Mouse (Mus musculus) limb, embryonic 11.5 days (tissue): ENCODE results near the gene Synrg. TPM values are rescaled to one million over a fixed set of nuclear protein-coding genes. Genes with fewer than 3 reads are reported as not detected.
A peak's percentile ranks its signal among the peaks of the same experiment; 100 is the strongest.

Experiments used
- ATAC-seq: fragments of 200-750 bp; cut with Nextera tagmentation; 2 replicates; pipeline ENCODE4 v1.8.0; 2017; ENCODE audit warnings: low read depth; ENCODE audit not compliant: insufficient number of reproducible peaks, low FRiP score, low TSS enrichment
- DNase-seq: peaks from one replicate; pipeline ENCODE4 v3.0.0-alpha.2; 2015; ENCODE audit warnings: low spot score
- H3K27ac ChIP-seq: fragments of 300-500 bp; sonication (generic); replicated peaks from 2 replicates; pipeline ENCODE4 v1.5.1; 2014; ENCODE audit warnings: low read depth, mild to moderate bottlenecking, low read length
- H3K27me3 ChIP-seq: fragments of 300-500 bp; sonication (generic); 2 replicates; pipeline ENCODE4 v1.6.1; 2014; ENCODE audit warnings: mild to moderate bottlenecking, low read length, mixed read lengths; ENCODE audit not compliant: control insufficient read depth, insufficient read depth
- H3K36me3 ChIP-seq: fragments of 300-500 bp; sonication (generic); 2 replicates; pipeline ENCODE4 v1.6.1; 2014; ENCODE audit warnings: mild to moderate bottlenecking, low read length, moderate library complexity, mixed read lengths; ENCODE audit not compliant: control insufficient read depth, insufficient read depth
- H3K4me1 ChIP-seq: fragments of 300-500 bp; sonication (generic); 2 replicates; pipeline ENCODE4 v1.6.1; 2014; ENCODE audit warnings: low read length, mixed read lengths; ENCODE audit not compliant: control insufficient read depth, insufficient read depth
- H3K4me2 ChIP-seq: fragments of 300-500 bp; sonication (generic); 2 replicates; pipeline ENCODE4 v1.6.1; 2014; ENCODE audit warnings: low read depth, mild to moderate bottlenecking, moderate library complexity; ENCODE audit not compliant: severe bottlenecking
- H3K4me3 ChIP-seq: fragments of 300-500 bp; sonication (generic); 2 replicates; pipeline ENCODE4 v1.5.1; 2014; ENCODE audit warnings: low read depth, low read length
- H3K9ac ChIP-seq: fragments of 300-500 bp; sonication (generic); 2 replicates; pipeline ENCODE4 v1.6.1; 2014; ENCODE audit warnings: mild to moderate bottlenecking, low read length
- H3K9me3 ChIP-seq: fragments of 300-500 bp; sonication (generic); 2 replicates; pipeline ENCODE4 v1.6.1; 2016; ENCODE audit warnings: low read length; ENCODE audit not compliant: control insufficient read depth
- WGBS: fragments of 180-500 bp; shearing (Covaris S2); extraction: QIAGEN DNeasy Blood & Tissue Kit; methylation state at CpG from one replicate; pipeline ENCODE4 v1.1.7; 2014; 5-methylcytosine and 5-hydroxymethylcytosine counted together
- polyA plus RNA-seq: library from polyadenylated mRNA; unstranded; fragments of >200 nt; fragmentation: Nextera tagmentation; extraction: Ambion mirVana; gene quantifications from 2 replicates; pipeline ENCODE4 v1.2.1, GENCODE M21; 2014

Gene Synrg
- polyA plus RNA-seq, 1 experiment from 2014 or later: 6.4 TPM

DNA sequence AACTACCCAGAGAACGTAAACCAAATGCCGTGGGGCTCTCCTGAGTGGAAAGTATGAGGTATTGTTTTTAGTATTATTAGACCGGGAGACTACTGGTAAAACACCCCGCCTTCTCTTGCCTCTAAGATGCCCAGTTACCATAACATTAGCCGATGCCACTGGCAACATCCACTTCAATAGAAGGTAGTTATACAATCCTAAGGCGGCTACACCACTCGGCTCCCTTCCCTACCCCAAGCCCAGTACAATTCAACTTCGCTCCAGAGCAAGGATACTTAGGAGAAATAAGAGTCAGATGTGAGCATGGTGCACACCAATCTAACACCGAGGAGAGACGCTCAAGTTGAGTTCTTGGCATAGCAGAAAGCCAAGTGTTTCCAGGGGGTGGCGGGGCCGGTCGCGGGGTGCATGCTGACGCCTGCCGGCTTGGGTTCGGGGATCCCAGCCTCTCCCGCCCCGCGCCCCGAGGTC is 103.5 kb downstream of the Synrg start:
- H3K4me3 ChIP-seq: peak overlapping the region; percentile 56
- peaks cover 26% of the 10 kb centered on the region for H3K27me3 ChIP-seq
- WGBS: 3% methylated on average over 19 of the region's 21 CpGs
- H3K9ac ChIP-seq: peak overlapping the region; percentile 65
- peak overlapping the region; percentile 58 for H3K4me2 ChIP-seq
- H3K4me1 ChIP-seq: peaks cover 5% of the 10 kb centered on the region
- H3K36me3 ChIP-seq: no peaks in the 10 kb centered on the region
- no peak overlapping the region for H3K27ac ChIP-seq
- ATAC-seq (no peak), DNase-seq (no peak)
- no peaks in the 10 kb centered on the region for H3K9me3 ChIP-seq

DNA sequence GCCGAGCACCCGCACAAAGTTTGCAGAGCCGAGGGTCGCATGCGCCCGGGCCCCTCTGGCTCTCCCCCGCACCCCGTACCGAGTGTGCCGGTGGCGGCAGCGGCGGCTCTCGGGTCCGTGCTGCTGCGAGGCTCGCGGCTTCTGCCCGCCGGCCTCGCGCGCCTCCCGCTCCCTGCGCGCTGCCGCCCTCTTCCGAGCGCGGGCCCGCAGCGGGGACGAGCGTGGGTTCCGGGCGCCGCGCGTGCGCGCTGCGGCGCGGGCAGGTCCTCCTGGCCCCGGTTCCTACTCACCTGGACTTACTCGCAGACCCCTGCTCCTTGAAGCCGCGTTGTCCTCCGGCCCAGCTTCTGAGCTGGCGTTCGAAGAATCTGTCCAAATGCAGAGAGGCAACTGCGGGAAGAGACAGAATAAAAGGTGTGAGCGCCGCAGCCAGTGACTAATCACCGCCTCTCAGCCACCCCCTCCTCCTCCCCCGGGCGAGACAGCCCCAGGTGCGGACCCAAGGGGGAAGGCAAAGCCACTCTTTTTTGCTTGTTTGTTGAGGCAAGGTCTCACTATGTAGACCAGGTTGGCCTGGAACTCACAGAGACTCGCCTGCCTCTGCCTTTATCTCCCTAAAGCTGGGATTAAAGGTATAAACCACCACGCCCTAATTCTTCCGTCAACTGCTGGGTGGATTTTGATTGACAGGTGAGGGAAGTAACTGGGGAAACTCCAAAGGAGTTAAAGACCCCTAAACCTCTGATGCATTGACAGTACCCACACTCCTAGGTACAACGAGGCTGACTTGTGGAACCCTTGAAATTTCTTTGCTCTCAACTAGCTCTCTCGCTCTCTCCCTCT is 104.2 kb downstream of the Synrg start:
- H3K4me3 ChIP-seq: peak overlapping the region; percentile 56
- ATAC-seq (peak; percentile 39; the same call in 1 of the 2 replicates), DNase-seq (peak; percentile 76)
- peak overlapping the region; percentile 58 for H3K4me2 ChIP-seq
- no peaks in the 10 kb centered on the region for H3K36me3 ChIP-seq
- no peak overlapping the region for H3K27ac ChIP-seq
- H3K4me1 ChIP-seq: peaks cover 11% of the 10 kb centered on the region
- peaks cover 26% of the 10 kb centered on the region for H3K27me3 ChIP-seq
- WGBS: 2% methylated on average over 62 of the region's 63 CpGs
- H3K9ac ChIP-seq: peak overlapping the region; percentile 65
- H3K9me3 ChIP-seq: no peaks in the 10 kb centered on the region

DNA sequence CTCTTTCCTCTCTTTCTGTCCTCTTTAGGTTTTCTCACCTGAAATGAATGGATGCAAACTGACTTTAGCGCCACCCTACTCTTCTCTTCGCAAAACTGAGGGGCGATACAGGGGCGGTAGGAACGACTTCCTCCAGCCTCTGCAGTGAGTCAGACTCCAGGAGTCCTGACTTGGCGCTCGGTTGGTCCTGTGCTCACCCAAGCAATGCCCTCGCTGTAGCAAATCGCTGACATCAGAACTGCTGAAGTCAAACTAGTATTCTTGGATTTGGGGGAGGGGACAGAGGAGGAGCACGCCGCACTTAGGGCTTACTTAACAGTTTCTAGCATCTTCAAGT is 104.8 kb downstream of the Synrg start, which contains the start of gene Dusp14:
Gene Dusp14 (minus strand): TSS at position 228 of the 337 bp plus-strand sequence.
- Histone ChIP-seq H3K4me1 (peaks cover 14% of the 10 kb centered on the region), H3K27me3 (peaks cover 26% of the 10 kb centered on the region), H3K9ac (peak within 1 kb of the TSS; percentile 65), H3K27ac (no peak within 1 kb of the TSS), H3K36me3 (no peaks in the 10 kb centered on the region), H3K4me3 (peak within 1 kb of the TSS; percentile 56), H3K4me2 (peak within 1 kb of the TSS; percentile 58), H3K9me3 (no peaks in the 10 kb centered on the region)
- no peak for ATAC-seq
- DNase-seq: no peak
- 13% methylated on average over 11 of the region's 11 CpGs for WGBS

DNA sequence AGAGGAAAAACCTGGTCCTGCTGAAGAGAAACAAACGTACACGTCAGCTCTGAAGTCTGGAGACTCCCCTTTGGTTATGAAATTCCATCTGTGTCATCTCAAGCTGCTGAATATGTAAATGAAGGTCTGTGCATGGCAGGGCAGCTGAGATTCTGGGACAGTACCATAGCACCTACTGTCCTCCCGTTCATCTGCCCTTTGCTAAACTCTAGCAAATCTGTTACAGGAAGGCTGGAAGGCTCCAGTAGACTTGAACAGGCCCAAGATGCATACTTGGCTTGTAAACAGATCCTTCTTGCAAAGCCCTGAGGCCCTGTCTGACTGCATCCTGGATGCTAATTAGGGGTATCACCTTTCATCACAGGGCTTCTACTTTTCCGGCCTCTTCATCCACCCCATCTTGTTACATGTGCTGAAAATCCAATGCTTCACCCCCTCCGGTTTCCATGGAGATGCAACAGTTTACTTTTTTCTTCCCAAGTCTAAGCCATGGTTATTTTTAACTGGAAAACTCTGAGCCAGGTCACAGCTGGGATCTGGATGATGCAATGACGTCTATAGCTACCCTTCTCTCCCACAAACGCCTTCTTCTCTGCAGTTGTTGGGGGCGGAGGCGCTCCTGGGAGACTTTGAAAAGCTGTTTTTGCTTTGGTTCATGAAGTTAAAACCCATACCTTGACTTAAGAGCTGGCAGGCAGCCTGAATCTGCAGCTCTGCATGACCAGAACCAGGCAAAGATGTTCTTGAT is 108.8 kb downstream of the Synrg start:
- Histone ChIP-seq H3K9me3 (no peaks in the 10 kb centered on the region), H3K4me1 (peaks cover 8% of the 10 kb centered on the region; the same call in 1 of the 2 replicates), H3K9ac (no peak overlapping the region), H3K27ac (no peak overlapping the region), H3K36me3 (no peaks in the 10 kb centered on the region), H3K4me3 (no peak overlapping the region), H3K4me2 (no peak overlapping the region), H3K27me3 (peaks cover 9% of the 10 kb centered on the region)
- WGBS: 45% methylated on average over 9 of the region's 9 CpGs
- DNase-seq: peak; percentile 36
- ATAC-seq: no peak

DNA sequence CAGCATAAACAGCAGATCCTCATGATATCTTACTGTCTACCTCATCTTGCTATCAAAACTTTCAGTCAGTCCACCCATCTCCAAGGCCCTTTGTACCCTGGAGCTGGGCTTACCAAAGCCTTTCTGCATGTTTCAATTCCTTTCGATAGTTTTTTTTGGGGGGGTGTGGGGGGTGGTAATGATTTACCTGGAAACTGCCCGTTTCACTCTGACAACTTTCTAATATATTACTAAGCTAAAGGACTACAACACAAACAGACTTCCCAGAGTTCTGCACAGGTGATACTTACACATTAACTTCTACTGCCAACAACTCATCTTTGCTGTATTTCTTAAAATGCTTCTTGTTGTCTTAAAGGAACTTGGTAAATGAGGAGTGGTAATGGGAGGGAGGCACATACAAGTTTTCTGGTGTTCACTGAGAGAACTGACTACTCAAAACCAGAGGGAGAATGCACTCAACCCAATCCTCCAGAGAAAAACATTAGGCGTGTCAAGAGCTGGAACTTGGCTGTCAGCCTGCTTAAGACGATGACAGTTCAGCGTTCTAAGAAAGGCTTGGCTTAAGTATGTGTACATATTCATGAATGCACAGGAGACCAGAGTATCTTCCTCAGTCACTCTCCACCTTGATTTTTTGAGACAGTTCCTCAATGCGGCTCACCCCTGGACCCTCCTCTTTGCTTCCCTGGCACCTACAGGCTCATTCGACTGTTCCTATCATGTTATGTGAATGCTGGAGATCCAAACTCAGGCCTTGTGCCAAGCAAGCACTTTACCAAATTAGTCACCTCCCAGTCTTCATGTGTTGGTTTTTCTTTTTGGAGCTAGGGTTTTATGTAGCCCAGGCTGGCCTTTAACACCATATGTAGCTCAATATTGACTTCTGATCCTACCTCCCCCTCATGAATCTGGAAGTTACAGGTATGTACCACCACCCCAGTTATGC is 109.9 kb downstream of the Synrg start:
- no peak overlapping the region for H3K4me2 ChIP-seq
- H3K4me1 ChIP-seq: peaks cover 8% of the 10 kb centered on the region; the same call in 1 of the 2 replicates
- no peak for DNase-seq
- H3K36me3 ChIP-seq: no peaks in the 10 kb centered on the region
- H3K9me3 ChIP-seq: no peaks in the 10 kb centered on the region
- no peak overlapping the region for H3K9ac ChIP-seq
- no peak for ATAC-seq
- WGBS: 83% methylated on average over 7 of the region's 7 CpGs
- no peak overlapping the region for H3K4me3 ChIP-seq
- H3K27ac ChIP-seq: no peak overlapping the region
- H3K27me3 ChIP-seq: peaks cover 5% of the 10 kb centered on the region

DNA sequence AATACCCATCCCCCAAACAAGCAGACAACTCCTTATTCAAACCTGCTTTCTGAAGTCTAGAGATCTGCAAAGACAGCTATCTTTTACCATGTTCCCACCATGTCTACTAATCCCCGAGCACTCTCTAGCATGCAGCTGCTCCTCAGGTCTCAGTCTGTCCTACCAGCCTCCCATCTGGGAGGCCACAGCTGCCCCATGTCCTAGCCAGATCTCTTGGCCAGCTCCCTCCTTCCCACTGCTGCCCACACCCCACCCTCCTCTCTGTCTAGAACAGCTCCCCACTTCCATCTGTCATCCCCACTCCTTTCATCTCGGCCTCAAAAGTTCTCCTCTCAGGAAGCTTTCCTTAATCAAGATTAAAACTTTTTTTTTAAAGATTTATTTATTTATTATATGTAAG is 112.8 kb downstream of the Synrg start:
- H3K4me1 ChIP-seq: peaks cover 8% of the 10 kb centered on the region; the same call in 1 of the 2 replicates
- H3K4me3 ChIP-seq: no peak overlapping the region
- no peak for DNase-seq
- ATAC-seq: no peak
- no peaks in the 10 kb centered on the region; the same call in 1 of the 2 replicates for H3K36me3 ChIP-seq
- H3K9me3 ChIP-seq: no peaks in the 10 kb centered on the region
- H3K27me3 ChIP-seq: no peaks in the 10 kb centered on the region
- 79% methylated on average over 2 of the region's 2 CpGs for WGBS
- H3K9ac ChIP-seq: no peak overlapping the region
- H3K27ac ChIP-seq: no peak overlapping the region
- no peak overlapping the region for H3K4me2 ChIP-seq

DNA sequence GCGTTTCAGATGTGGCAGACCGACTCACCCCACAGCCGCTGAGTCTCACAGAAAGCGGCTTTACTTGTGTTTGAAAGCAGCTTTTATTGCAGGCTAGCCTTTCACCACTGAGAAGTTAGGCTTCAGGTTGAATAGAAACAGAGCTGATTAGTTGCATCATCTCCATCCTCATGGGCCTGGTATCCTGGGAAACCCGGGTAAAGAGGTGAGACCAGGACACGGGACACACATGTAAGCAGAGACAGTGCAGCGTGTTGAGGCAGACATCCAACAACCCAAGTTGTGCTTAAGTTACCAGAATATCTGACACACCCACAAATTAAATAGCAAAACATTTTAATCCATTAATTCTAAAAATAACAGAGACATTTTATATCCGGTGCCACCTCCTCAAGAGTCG is 114.4 kb downstream of the Synrg start:
- no peaks in the 10 kb centered on the region for H3K9me3 ChIP-seq
- no peak overlapping the region for H3K4me3 ChIP-seq
- no peaks in the 10 kb centered on the region; the same call in 1 of the 2 replicates for H3K36me3 ChIP-seq
- DNase-seq: no peak
- H3K4me1 ChIP-seq: 0 out of 2 replicates have a peak, but pooled peaks cover 2% of the 10 kb centered on the region
- WGBS: 95% methylated on average over 9 of the region's 9 CpGs
- no peaks in the 10 kb centered on the region for H3K27me3 ChIP-seq
- no peak overlapping the region for H3K4me2 ChIP-seq
- H3K9ac ChIP-seq: no peak overlapping the region
- H3K27ac ChIP-seq: no peak overlapping the region
- no peak for ATAC-seq
